Mouse (Mus musculus): ENCODE measurements around the gene Grik4. TPM values are rescaled to one million over a fixed set of nuclear protein-coding genes. Genes with fewer than 3 reads are reported as not detected.
A peak's percentile ranks its signal among the peaks of the same experiment; 100 is the strongest.

The Grik4 gene
- polyA plus RNA-seq, 1 experiment from 2014 or later = 1.2 TPM

GRCm38 (mm10) chr9:42614409-42614808 is 329.9 kb downstream of the Grik4 start:
- Histone ChIP-seq H3K27me3 (ENCODE audit: control insufficient read depth, insufficient read depth, low read length) (no peaks in the 10 kb centered on the region), H3K9ac (ENCODE audit: low read length) (no peak overlapping the region), H3K27ac (ENCODE audit: low read depth, low read length) (no peak overlapping the region), H3K36me3 (ENCODE audit: control insufficient read depth, insufficient read depth, low read length) (no peaks in the 10 kb centered on the region), H3K4me1 (ENCODE audit: control insufficient read depth, insufficient read depth, low read length) (no peaks in the 10 kb centered on the region), H3K9me3 (ENCODE audit: control insufficient read depth, low read length) (no peaks in the 10 kb centered on the region), H3K4me2 (no peak overlapping the region), H3K4me3 (ENCODE audit: low read depth, low read length) (no peak overlapping the region)
- DNase-seq (ENCODE audit: low spot score, missing footprints) = no peak
- no peak for ATAC-seq (ENCODE audit: low FRiP score)
- 81% methylated on average over 10 of the region's 10 CpGs for WGBS

GRCm38 (mm10) chr9:42613827-42614226 is 330.5 kb downstream of the Grik4 start:
- H3K9ac ChIP-seq (ENCODE audit: low read length) = no peak overlapping the region
- no peak overlapping the region for H3K27ac ChIP-seq (ENCODE audit: low read depth, low read length)
- H3K27me3 ChIP-seq (ENCODE audit: control insufficient read depth, insufficient read depth, low read length) = no peaks in the 10 kb centered on the region
- DNase-seq (ENCODE audit: low spot score, missing footprints) = no peak
- H3K9me3 ChIP-seq (ENCODE audit: control insufficient read depth, low read length) = no peaks in the 10 kb centered on the region
- no peak overlapping the region for H3K4me3 ChIP-seq (ENCODE audit: low read depth, low read length)
- no peak for ATAC-seq (ENCODE audit: low FRiP score)
- 49% methylated on average over 6 of the region's 6 CpGs for WGBS
- no peaks in the 10 kb centered on the region for H3K36me3 ChIP-seq (ENCODE audit: control insufficient read depth, insufficient read depth, low read length)
- H3K4me1 ChIP-seq (ENCODE audit: control insufficient read depth, insufficient read depth, low read length) = no peaks in the 10 kb centered on the region
- H3K4me2 ChIP-seq = no peak overlapping the region

- Histone ChIP-seq H3K4me3 (ENCODE audit: low read depth, low read length) (no peak overlapping the region), H3K27me3 (ENCODE audit: control insufficient read depth, insufficient read depth, low read length) (no peaks in the 10 kb centered on the region), H3K4me1 (ENCODE audit: control insufficient read depth, insufficient read depth, low read length) (no peaks in the 10 kb centered on the region), H3K36me3 (ENCODE audit: control insufficient read depth, insufficient read depth, low read length) (no peaks in the 10 kb centered on the region), H3K27ac (ENCODE audit: low read depth, low read length) (no peak overlapping the region), H3K4me2 (no peak overlapping the region), H3K9ac (ENCODE audit: low read length) (no peak overlapping the region), H3K9me3 (ENCODE audit: control insufficient read depth, low read length) (no peaks in the 10 kb centered on the region)
- WGBS = 76% methylated on average over 14 of the region's 14 CpGs
- no peak for DNase-seq (ENCODE audit: low spot score, missing footprints)
- ATAC-seq (ENCODE audit: low FRiP score) = no peak
These were observed 331.8 kb downstream of the Grik4 start for GRCm38 (mm10) chr9:42612482-42612991.

GRCm38 (mm10) chr9:42601445-42601844 is 342.8 kb downstream of the Grik4 start:
- no peaks in the 10 kb centered on the region for H3K36me3 ChIP-seq (ENCODE audit: control insufficient read depth, insufficient read depth, low read length)
- no peaks in the 10 kb centered on the region; the same call in 1 of the 2 replicates for H3K4me1 ChIP-seq (ENCODE audit: control insufficient read depth, insufficient read depth, low read length)
- ATAC-seq (ENCODE audit: low FRiP score) (no peak), DNase-seq (ENCODE audit: low spot score, missing footprints) (no peak)
- H3K4me3 ChIP-seq (ENCODE audit: low read depth, low read length) = no peak overlapping the region
- H3K4me2 ChIP-seq = no peak overlapping the region
- no peak overlapping the region for H3K9ac ChIP-seq (ENCODE audit: low read length)
- H3K27me3 ChIP-seq (ENCODE audit: control insufficient read depth, insufficient read depth, low read length) = no peaks in the 10 kb centered on the region
- H3K9me3 ChIP-seq (ENCODE audit: control insufficient read depth, low read length) = no peaks in the 10 kb centered on the region
- no peak overlapping the region for H3K27ac ChIP-seq (ENCODE audit: low read depth, low read length)
- 60% methylated on average over 3 of the region's 3 CpGs for WGBS

- no peak for ATAC-seq (ENCODE audit: low FRiP score)
- no peaks in the 10 kb centered on the region; the same call in 1 of the 2 replicates for H3K4me1 ChIP-seq (ENCODE audit: control insufficient read depth, insufficient read depth, low read length)
- no peaks in the 10 kb centered on the region for H3K9me3 ChIP-seq (ENCODE audit: control insufficient read depth, low read length)
- H3K9ac ChIP-seq (ENCODE audit: low read length) = no peak overlapping the region
- no peak for DNase-seq (ENCODE audit: low spot score, missing footprints)
- H3K4me3 ChIP-seq (ENCODE audit: low read depth, low read length) = no peak overlapping the region
- no peaks in the 10 kb centered on the region for H3K27me3 ChIP-seq (ENCODE audit: control insufficient read depth, insufficient read depth, low read length)
- H3K27ac ChIP-seq (ENCODE audit: low read depth, low read length) = no peak overlapping the region
- H3K36me3 ChIP-seq (ENCODE audit: control insufficient read depth, insufficient read depth, low read length) = no peaks in the 10 kb centered on the region
- H3K4me2 ChIP-seq = no peak overlapping the region
- WGBS = 75% methylated on average over 9 of the region's 9 CpGs
These were observed 346.8 kb downstream of the Grik4 start for GRCm38 (mm10) chr9:42597525-42597924.

- H3K4me1 ChIP-seq (ENCODE audit: control insufficient read depth, insufficient read depth, low read length) = no peaks in the 10 kb centered on the region
- WGBS = 71% methylated on average over 7 of the region's 7 CpGs
- no peak overlapping the region for H3K27ac ChIP-seq (ENCODE audit: low read depth, low read length)
- H3K4me3 ChIP-seq (ENCODE audit: low read depth, low read length) = no peak overlapping the region
- H3K36me3 ChIP-seq (ENCODE audit: control insufficient read depth, insufficient read depth, low read length) = no peaks in the 10 kb centered on the region
- ATAC-seq (ENCODE audit: low FRiP score) = no peak
- no peaks in the 10 kb centered on the region for H3K27me3 ChIP-seq (ENCODE audit: control insufficient read depth, insufficient read depth, low read length)
- H3K9me3 ChIP-seq (ENCODE audit: control insufficient read depth, low read length) = no peaks in the 10 kb centered on the region
- H3K9ac ChIP-seq (ENCODE audit: low read length) = no peak overlapping the region
- no peak overlapping the region for H3K4me2 ChIP-seq
- no peak for DNase-seq (ENCODE audit: low spot score, missing footprints)
These were observed 365.8 kb downstream of the Grik4 start for GRCm38 (mm10) chr9:42578511-42578910.

- no peaks in the 10 kb centered on the region for H3K36me3 ChIP-seq (ENCODE audit: control insufficient read depth, insufficient read depth, low read length)
- no peaks in the 10 kb centered on the region for H3K4me1 ChIP-seq (ENCODE audit: control insufficient read depth, insufficient read depth, low read length)
- no peak overlapping the region for H3K27ac ChIP-seq (ENCODE audit: low read depth, low read length)
- H3K4me2 ChIP-seq = no peak overlapping the region
- no peaks in the 10 kb centered on the region for H3K27me3 ChIP-seq (ENCODE audit: control insufficient read depth, insufficient read depth, low read length)
- no peaks in the 10 kb centered on the region for H3K9me3 ChIP-seq (ENCODE audit: control insufficient read depth, low read length)
- ATAC-seq (ENCODE audit: low FRiP score) = no peak
- WGBS = 90% methylated on average over 7 of the region's 7 CpGs
- no peak for DNase-seq (ENCODE audit: low spot score, missing footprints)
- H3K4me3 ChIP-seq (ENCODE audit: low read depth, low read length) = no peak overlapping the region
- no peak overlapping the region for H3K9ac ChIP-seq (ENCODE audit: low read length)
These were observed 366.2 kb downstream of the Grik4 start for GRCm38 (mm10) chr9:42578106-42578505.

- Histone ChIP-seq H3K4me3 (ENCODE audit: low read depth, low read length) (no peak overlapping the region), H3K9ac (ENCODE audit: low read length) (no peak overlapping the region), H3K9me3 (ENCODE audit: control insufficient read depth, low read length) (no peaks in the 10 kb centered on the region), H3K4me1 (ENCODE audit: control insufficient read depth, insufficient read depth, low read length) (no peaks in the 10 kb centered on the region), H3K4me2 (peak overlapping the region; percentile 2; the same call in 1 of the 2 replicates), H3K27ac (ENCODE audit: low read depth, low read length) (no peak overlapping the region), H3K36me3 (ENCODE audit: control insufficient read depth, insufficient read depth, low read length) (no peaks in the 10 kb centered on the region), H3K27me3 (ENCODE audit: control insufficient read depth, insufficient read depth, low read length) (no peaks in the 10 kb centered on the region)
- 51% methylated on average over 14 of the region's 14 CpGs for WGBS
- DNase-seq (ENCODE audit: low spot score, missing footprints) (no peak), ATAC-seq (ENCODE audit: low FRiP score) (peak; percentile 48; the same call in 1 of the 2 replicates)
These were observed 370.5 kb downstream of the Grik4 start for GRCm38 (mm10) chr9:42573616-42574350.

- ATAC-seq (ENCODE audit: low FRiP score) (peak; percentile 84), DNase-seq (ENCODE audit: low spot score, missing footprints) (peak; percentile 93)
- Histone ChIP-seq H3K27me3 (ENCODE audit: control insufficient read depth, insufficient read depth, low read length) (no peaks in the 10 kb centered on the region), H3K4me2 (peak overlapping the region; percentile 2; the same call in 1 of the 2 replicates), H3K4me3 (ENCODE audit: low read depth, low read length) (no peak overlapping the region), H3K36me3 (ENCODE audit: control insufficient read depth, insufficient read depth, low read length) (no peaks in the 10 kb centered on the region), H3K9ac (ENCODE audit: low read length) (no peak overlapping the region), H3K4me1 (ENCODE audit: control insufficient read depth, insufficient read depth, low read length) (no peaks in the 10 kb centered on the region), H3K9me3 (ENCODE audit: control insufficient read depth, low read length) (no peaks in the 10 kb centered on the region), H3K27ac (ENCODE audit: low read depth, low read length) (no peak overlapping the region)
- 11% methylated on average over 6 of the region's 6 CpGs for WGBS
These were observed 371.1 kb downstream of the Grik4 start for GRCm38 (mm10) chr9:42573180-42573579.
